Mouse (Mus musculus): Measurements from ENCODE around the gene Cd164. TPM values are rescaled to one million over a fixed set of nuclear protein-coding genes. Genes with fewer than 3 reads are reported as not detected.

Cd164 gene
- polyA plus RNA-seq, 1 experiment from 2014 or later, result 178 TPM

DNA sequence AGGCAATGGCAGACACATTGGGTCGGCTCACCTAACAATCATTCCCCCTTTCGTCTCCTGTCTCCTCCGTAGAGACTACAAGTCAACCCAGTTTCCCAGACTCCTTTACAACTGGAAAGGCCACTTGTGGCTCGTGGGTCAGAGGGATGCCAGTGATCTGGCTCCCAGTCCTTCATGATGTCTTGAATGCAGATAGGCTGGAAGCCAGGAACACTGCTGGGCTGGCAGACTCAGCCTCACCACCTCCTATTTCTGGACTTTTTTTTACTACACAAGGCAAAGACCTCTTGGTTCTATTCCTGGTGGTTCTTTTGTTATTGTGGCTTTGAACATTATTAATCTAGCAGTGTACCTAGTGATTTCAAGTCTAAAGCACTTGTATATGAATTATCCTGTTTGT is 4.9 kb upstream of the Cd164 start:
- 0 out of 2 replicates have a peak, but pooled peaks cover 3% of the 10 kb centered on the region for H3K4me1 ChIP-seq (ENCODE audit: control insufficient read depth, insufficient read depth, low read length)
- H3K27ac ChIP-seq (ENCODE audit: low read length), result no peak overlapping the region
- H3K9ac ChIP-seq (replicated peaks; ENCODE audit: low read depth, low read length), result no peak overlapping the region
- no peaks in the 10 kb centered on the region for H3K36me3 ChIP-seq (ENCODE audit: control insufficient read depth, insufficient read depth, low read length)
- no peak overlapping the region for H3K4me3 ChIP-seq (ENCODE audit: low read depth, low read length)
- H3K27me3 ChIP-seq (ENCODE audit: control insufficient read depth, insufficient read depth, low read length), result no peaks in the 10 kb centered on the region
- no peak for ATAC-seq (ENCODE audit: insufficient number of reproducible peaks, insufficient read depth, low FRiP score, low read depth)
- H3K9me3 ChIP-seq (ENCODE audit: control insufficient read depth, low read depth, low read length), result no peaks in the 10 kb centered on the region
- no peak overlapping the region for H3K4me2 ChIP-seq (replicated peaks; ENCODE audit: low read depth, low read length)
- 74% methylated on average over 4 of the region's 4 CpGs for WGBS

DNA sequence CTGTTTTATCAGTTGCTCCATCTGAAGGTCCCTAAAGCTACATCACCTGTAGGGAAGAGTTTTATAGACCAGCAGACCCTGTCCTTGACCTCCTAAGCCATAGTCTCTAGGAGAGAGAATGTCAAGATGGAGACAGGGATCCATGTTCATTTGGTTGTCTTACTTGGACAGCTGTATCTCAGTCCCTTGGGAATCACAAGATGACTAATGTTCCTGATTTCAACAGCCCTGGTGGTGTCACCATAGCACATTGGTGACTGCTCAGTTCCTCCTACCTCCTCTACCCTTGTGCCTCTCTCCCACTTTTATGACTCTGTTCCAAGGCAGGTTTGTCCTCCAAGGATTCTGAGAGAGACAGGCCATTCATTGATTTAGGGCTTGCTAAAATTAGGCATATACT is 4.3 kb upstream of the Cd164 start:
- no peak overlapping the region for H3K4me2 ChIP-seq (replicated peaks; ENCODE audit: low read depth, low read length)
- H3K4me3 ChIP-seq (ENCODE audit: low read depth, low read length), result no peak overlapping the region
- no peak overlapping the region for H3K27ac ChIP-seq (ENCODE audit: low read length)
- 0 out of 2 replicates have a peak, but pooled peaks cover 3% of the 10 kb centered on the region for H3K4me1 ChIP-seq (ENCODE audit: control insufficient read depth, insufficient read depth, low read length)
- no peaks in the 10 kb centered on the region for H3K9me3 ChIP-seq (ENCODE audit: control insufficient read depth, low read depth, low read length)
- no peak for ATAC-seq (ENCODE audit: insufficient number of reproducible peaks, insufficient read depth, low FRiP score, low read depth)
- H3K9ac ChIP-seq (replicated peaks; ENCODE audit: low read depth, low read length), result no peak overlapping the region
- no peaks in the 10 kb centered on the region for H3K36me3 ChIP-seq (ENCODE audit: control insufficient read depth, insufficient read depth, low read length)
- H3K27me3 ChIP-seq (ENCODE audit: control insufficient read depth, insufficient read depth, low read length), result no peaks in the 10 kb centered on the region

DNA sequence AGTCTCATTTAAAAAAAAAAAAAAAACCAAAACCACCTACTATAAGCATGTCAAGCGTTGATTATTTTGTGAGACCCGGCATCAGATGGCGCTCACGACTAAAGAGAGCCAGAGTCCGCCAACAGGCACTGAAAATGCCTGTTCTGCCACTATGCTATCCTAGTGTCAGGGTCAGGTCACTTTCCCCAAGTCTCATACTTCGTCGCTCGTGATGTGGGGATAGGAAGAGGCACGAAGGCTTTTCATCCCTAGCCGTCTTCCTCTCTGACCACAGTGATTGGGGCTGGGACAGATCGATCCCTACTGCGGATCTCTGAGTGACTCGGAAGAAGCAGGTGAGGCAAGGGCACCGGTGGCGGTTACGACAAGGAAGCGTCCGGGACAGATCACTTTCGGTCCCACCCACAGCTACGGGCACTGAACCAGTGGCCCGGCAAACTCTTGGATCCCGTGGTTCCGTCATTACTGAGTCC is 670 bp upstream of the Cd164 start:
- Histone ChIP-seq H3K27ac (ENCODE audit: low read length) (peak overlapping the region; percentile 96), H3K4me3 (ENCODE audit: low read depth, low read length) (peak overlapping the region; percentile 97), H3K27me3 (ENCODE audit: control insufficient read depth, insufficient read depth, low read length) (no peaks in the 10 kb centered on the region), H3K4me1 (ENCODE audit: control insufficient read depth, insufficient read depth, low read length) (peaks cover 27% of the 10 kb centered on the region), H3K9ac (replicated peaks; ENCODE audit: low read depth, low read length) (peak overlapping the region; percentile 96), H3K4me2 (replicated peaks; ENCODE audit: low read depth, low read length) (peak overlapping the region; percentile 73), H3K36me3 (ENCODE audit: control insufficient read depth, insufficient read depth, low read length) (peaks cover under 1% of the 10 kb centered on the region; the same call in 1 of the 2 replicates), H3K9me3 (ENCODE audit: control insufficient read depth, low read depth, low read length) (no peaks in the 10 kb centered on the region)
- under 1% methylated on average over 23 of the region's 23 CpGs for WGBS
- ATAC-seq (ENCODE audit: insufficient number of reproducible peaks, insufficient read depth, low FRiP score, low read depth), result peak; percentile 66

DNA sequence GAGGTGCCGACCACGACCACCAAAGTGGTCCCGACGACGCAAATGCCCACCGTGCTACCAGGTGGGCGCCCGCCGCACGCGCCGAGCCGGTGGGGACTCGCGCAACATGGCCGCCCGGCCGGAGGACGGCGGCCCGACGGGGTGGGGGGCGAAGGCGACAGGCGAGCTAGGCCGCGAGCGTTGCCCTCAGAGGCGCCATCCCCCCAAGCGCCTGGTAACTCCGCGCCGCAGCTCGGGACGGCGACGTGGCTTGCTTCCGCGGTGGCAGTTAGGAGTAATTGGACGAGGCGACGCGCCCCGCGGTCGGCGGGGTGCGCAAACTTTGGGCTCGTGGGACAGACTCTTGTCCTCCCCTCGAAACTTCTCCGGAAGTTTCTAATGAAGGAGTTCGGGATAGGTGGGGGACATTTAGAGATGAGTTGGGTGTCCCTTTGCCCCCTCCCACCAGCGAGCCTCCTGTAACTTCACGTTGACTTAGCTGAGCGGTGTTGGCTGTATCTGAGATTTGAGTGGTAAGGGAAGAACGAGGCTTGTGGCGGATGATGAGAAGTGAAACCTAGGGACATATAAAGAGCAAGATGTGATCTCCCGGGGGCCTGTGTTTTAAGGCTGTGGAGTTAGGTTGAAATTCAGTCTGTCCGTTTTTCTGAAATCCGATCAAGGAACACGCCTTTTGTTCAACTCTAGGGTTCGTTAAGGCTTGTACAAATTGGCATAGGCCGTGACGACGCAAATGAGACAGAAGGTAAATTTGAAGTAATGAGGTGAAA is 611 bp downstream of the Cd164 start:
- H3K4me1 ChIP-seq (ENCODE audit: control insufficient read depth, insufficient read depth, low read length), result peaks cover 27% of the 10 kb centered on the region
- peak overlapping the region; percentile 96 for H3K27ac ChIP-seq (ENCODE audit: low read length)
- no peaks in the 10 kb centered on the region for H3K27me3 ChIP-seq (ENCODE audit: control insufficient read depth, insufficient read depth, low read length)
- no peak; the same call in 1 of the 2 replicates for ATAC-seq (ENCODE audit: insufficient number of reproducible peaks, insufficient read depth, low FRiP score, low read depth)
- peak overlapping the region; percentile 97 for H3K4me3 ChIP-seq (ENCODE audit: low read depth, low read length)
- H3K9me3 ChIP-seq (ENCODE audit: control insufficient read depth, low read depth, low read length), result no peaks in the 10 kb centered on the region
- H3K4me2 ChIP-seq (replicated peaks; ENCODE audit: low read depth, low read length), result peak overlapping the region; percentile 73
- H3K9ac ChIP-seq (replicated peaks; ENCODE audit: low read depth, low read length), result peak overlapping the region; percentile 96
- WGBS, result under 1% methylated on average over 64 of the region's 65 CpGs
- peaks cover 4% of the 10 kb centered on the region; the same call in 1 of the 2 replicates for H3K36me3 ChIP-seq (ENCODE audit: control insufficient read depth, insufficient read depth, low read length)

DNA sequence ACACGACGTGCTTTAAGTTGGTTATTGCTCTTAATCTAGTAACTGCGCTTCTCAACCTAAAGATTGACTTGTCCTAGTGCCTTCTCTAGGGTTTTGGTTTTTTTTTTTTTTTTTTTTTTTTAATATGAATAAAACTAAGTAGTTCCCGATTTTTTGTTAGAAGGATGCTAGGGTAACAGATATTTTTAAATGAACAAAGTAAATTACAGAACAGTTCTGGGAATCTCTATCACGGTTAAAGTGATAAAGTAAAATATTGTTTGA is 1.1 kb downstream of the Cd164 start:
- no peaks in the 10 kb centered on the region for H3K27me3 ChIP-seq (ENCODE audit: control insufficient read depth, insufficient read depth, low read length)
- 3% methylated on average over 5 of the region's 5 CpGs for WGBS
- ATAC-seq (ENCODE audit: insufficient number of reproducible peaks, insufficient read depth, low FRiP score, low read depth), result no peak
- H3K9me3 ChIP-seq (ENCODE audit: control insufficient read depth, low read depth, low read length), result no peaks in the 10 kb centered on the region
- H3K4me2 ChIP-seq (replicated peaks; ENCODE audit: low read depth, low read length), result peak overlapping the region; percentile 73
- peak overlapping the region; percentile 96 for H3K9ac ChIP-seq (replicated peaks; ENCODE audit: low read depth, low read length)
- peaks cover 7% of the 10 kb centered on the region; the same call in 1 of the 2 replicates for H3K36me3 ChIP-seq (ENCODE audit: control insufficient read depth, insufficient read depth, low read length)
- H3K4me1 ChIP-seq (ENCODE audit: control insufficient read depth, insufficient read depth, low read length), result peaks cover 27% of the 10 kb centered on the region
- 0 out of 2 replicates have a peak overlapping the region, but pooled peaks have one; percentile 96 for H3K27ac ChIP-seq (ENCODE audit: low read length)
- H3K4me3 ChIP-seq (ENCODE audit: low read depth, low read length), result peak overlapping the region; percentile 97

DNA sequence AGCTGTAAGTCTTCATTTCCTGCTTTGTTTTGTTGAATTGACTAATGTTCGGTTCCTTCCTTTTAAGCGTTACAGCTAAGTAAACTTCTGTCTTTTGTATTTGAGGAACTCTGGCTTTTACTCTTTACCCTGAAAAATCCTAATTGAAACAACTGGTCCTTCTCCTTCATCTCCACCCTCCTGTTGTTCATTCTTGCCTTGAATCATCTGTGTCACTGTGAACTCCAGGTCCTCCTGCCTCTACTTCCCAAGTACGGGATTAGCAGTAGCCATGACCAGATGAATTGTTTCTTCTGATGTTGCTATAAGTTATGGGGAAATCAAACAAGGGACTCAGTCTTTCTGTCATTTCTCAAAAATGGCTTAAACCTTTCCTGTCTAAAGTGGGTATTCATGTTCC is 4.2 kb downstream of the Cd164 start:
- no peak for ATAC-seq (ENCODE audit: insufficient number of reproducible peaks, insufficient read depth, low FRiP score, low read depth)
- Histone ChIP-seq H3K27me3 (ENCODE audit: control insufficient read depth, insufficient read depth, low read length) (no peaks in the 10 kb centered on the region), H3K27ac (ENCODE audit: low read length) (no peak overlapping the region), H3K36me3 (ENCODE audit: control insufficient read depth, insufficient read depth, low read length) (peaks cover 12% of the 10 kb centered on the region; the same call in 1 of the 2 replicates), H3K4me2 (replicated peaks; ENCODE audit: low read depth, low read length) (no peak overlapping the region), H3K9me3 (ENCODE audit: control insufficient read depth, low read depth, low read length) (no peaks in the 10 kb centered on the region), H3K4me1 (ENCODE audit: control insufficient read depth, insufficient read depth, low read length) (peaks cover 24% of the 10 kb centered on the region), H3K9ac (replicated peaks; ENCODE audit: low read depth, low read length) (no peak overlapping the region), H3K4me3 (ENCODE audit: low read depth, low read length) (no peak overlapping the region)
- WGBS, result 35% methylated on average over 3 of the region's 3 CpGs

DNA sequence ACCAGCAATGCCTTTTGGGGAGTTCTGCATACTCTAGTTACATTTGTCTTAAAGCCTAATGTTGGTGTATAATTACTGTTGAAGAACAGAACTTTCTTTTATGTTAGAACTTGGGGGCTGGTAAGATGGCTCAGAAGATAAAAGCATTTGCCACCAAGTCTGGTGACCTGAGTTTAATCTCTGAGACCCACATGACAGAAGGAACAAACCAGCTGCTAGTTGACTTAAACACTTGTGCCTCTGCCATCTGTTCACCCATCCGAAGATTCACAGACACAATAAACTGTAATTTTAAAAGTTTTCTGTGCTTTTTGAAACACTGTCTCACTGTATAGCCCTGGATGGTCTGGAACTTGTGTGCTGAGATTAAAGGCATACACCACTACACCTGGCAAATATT is 6.5 kb downstream of the Cd164 start:
- H3K4me2 ChIP-seq (replicated peaks; ENCODE audit: low read depth, low read length), result no peak overlapping the region
- H3K4me3 ChIP-seq (ENCODE audit: low read depth, low read length), result no peak overlapping the region
- H3K27ac ChIP-seq (ENCODE audit: low read length), result no peak overlapping the region
- no peak overlapping the region for H3K9ac ChIP-seq (replicated peaks; ENCODE audit: low read depth, low read length)
- no peak for ATAC-seq (ENCODE audit: insufficient number of reproducible peaks, insufficient read depth, low FRiP score, low read depth)
- peaks cover 22% of the 10 kb centered on the region for H3K4me1 ChIP-seq (ENCODE audit: control insufficient read depth, insufficient read depth, low read length)
- 68% methylated on average over 1 of the region's 1 CpGs for WGBS
- H3K27me3 ChIP-seq (ENCODE audit: control insufficient read depth, insufficient read depth, low read length), result no peaks in the 10 kb centered on the region
- H3K36me3 ChIP-seq (ENCODE audit: control insufficient read depth, insufficient read depth, low read length), result peaks cover 25% of the 10 kb centered on the region; the same call in 1 of the 2 replicates
- no peaks in the 10 kb centered on the region for H3K9me3 ChIP-seq (ENCODE audit: control insufficient read depth, low read depth, low read length)

DNA sequence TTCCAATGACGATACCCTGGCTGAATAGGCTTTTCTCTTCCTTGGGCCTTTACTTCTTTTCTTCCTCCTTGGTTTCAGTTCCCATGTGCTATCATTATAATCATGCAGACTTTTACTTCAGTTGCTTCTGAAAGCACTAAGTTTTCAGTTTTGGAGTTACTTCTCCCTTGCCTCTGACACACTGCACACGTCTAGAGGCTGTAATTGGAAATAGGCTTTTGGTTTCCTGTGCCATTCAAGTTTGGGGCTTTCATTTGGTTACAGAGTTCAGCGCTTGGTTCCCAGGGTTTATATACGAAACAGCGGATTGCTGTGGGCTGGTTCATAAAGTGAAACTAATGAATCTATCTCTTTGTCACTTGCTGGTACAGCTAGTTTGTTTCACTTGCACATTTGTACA is 10.8 kb downstream of the Cd164 start:
- H3K4me2 ChIP-seq (replicated peaks; ENCODE audit: low read depth, low read length), result no peak overlapping the region
- H3K4me3 ChIP-seq (ENCODE audit: low read depth, low read length), result no peak overlapping the region
- WGBS, result 86% methylated on average over 5 of the region's 5 CpGs
- no peaks in the 10 kb centered on the region for H3K4me1 ChIP-seq (ENCODE audit: control insufficient read depth, insufficient read depth, low read length)
- H3K9me3 ChIP-seq (ENCODE audit: control insufficient read depth, low read depth, low read length), result no peaks in the 10 kb centered on the region
- no peaks in the 10 kb centered on the region for H3K27me3 ChIP-seq (ENCODE audit: control insufficient read depth, insufficient read depth, low read length)
- H3K27ac ChIP-seq (ENCODE audit: low read length), result no peak overlapping the region
- peaks cover 38% of the 10 kb centered on the region for H3K36me3 ChIP-seq (ENCODE audit: control insufficient read depth, insufficient read depth, low read length)
- ATAC-seq (ENCODE audit: insufficient number of reproducible peaks, insufficient read depth, low FRiP score, low read depth), result no peak
- no peak overlapping the region for H3K9ac ChIP-seq (replicated peaks; ENCODE audit: low read depth, low read length)

DNA sequence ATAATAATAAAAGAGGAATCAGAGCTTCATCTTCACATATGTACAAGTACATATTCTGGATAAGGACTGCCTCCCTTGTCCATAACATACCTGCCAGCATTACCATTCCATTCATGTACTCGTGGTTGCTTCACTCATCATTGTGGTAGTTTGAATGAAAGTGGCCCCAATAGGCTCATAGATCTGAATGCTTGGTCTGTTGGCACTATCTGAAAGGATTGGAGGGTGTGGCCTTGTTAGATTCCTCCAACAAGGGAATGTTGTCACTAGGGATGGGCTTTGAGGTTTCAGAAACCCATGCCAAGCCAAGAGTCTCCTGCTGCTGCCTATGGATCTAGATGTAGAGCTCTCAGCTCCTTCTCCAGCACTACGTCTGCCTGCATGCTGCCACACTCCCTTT is 16.8 kb downstream of the Cd164 start:
- 98% methylated on average over 2 of the region's 2 CpGs for WGBS
- Histone ChIP-seq H3K9me3 (ENCODE audit: control insufficient read depth, low read depth, low read length) (no peaks in the 10 kb centered on the region), H3K27ac (ENCODE audit: low read length) (no peak overlapping the region), H3K9ac (replicated peaks; ENCODE audit: low read depth, low read length) (no peak overlapping the region), H3K4me3 (ENCODE audit: low read depth, low read length) (no peak overlapping the region), H3K4me2 (replicated peaks; ENCODE audit: low read depth, low read length) (no peak overlapping the region), H3K36me3 (ENCODE audit: control insufficient read depth, insufficient read depth, low read length) (peaks cover 28% of the 10 kb centered on the region), H3K27me3 (ENCODE audit: control insufficient read depth, insufficient read depth, low read length) (no peaks in the 10 kb centered on the region), H3K4me1 (ENCODE audit: control insufficient read depth, insufficient read depth, low read length) (no peaks in the 10 kb centered on the region)
- ATAC-seq (ENCODE audit: insufficient number of reproducible peaks, insufficient read depth, low FRiP score, low read depth), result no peak
